Mouse (Mus musculus) adrenal gland, adult 18-20 months (tissue): ENCODE measurements at regions not wholly inside any gene's neighbourhood (a gene's known extent, or its start where the extent isn't known, plus 50 kb on each side); places are given as distances from the start of the nearest gene placed in this dataset.

Source experiments
- DNase-seq, 2 experiments: peaks; one replicate each; pipeline ENCODE4 v3.0.0; 2021 to 2022; ENCODE audit warnings: low spot score in 2 of 2

- no peak for DNase-seq
Measured at GRCm38 (mm10) chr11:45531044-45531626, 320.7 kb upstream of the Clint1 start.

GRCm38 (mm10) chr11:45533402-45534056 lies 318.3 kb upstream of the Clint1 start:
- DNase-seq = no peak

GRCm38 (mm10) chr11:45535501-45536025 lies 316.3 kb upstream of the Clint1 start:
- DNase-seq = no peak

GRCm38 (mm10) chr11:45538011-45538410 lies 313.8 kb upstream of the Clint1 start:
- DNase-seq = no peak

GRCm38 (mm10) chr11:45539459-45539858 lies 312.4 kb upstream of the Clint1 start:
- DNase-seq = peak; percentile 50 to 61

GRCm38 (mm10) chr11:45544531-45544930 lies 307.3 kb upstream of the Clint1 start:
- DNase-seq = no peak

GRCm38 (mm10) chr11:45545896-45546626 lies 305.8 kb upstream of the Clint1 start:
- DNase-seq = no peak

GRCm38 (mm10) chr11:45546861-45547260 lies 305.0 kb upstream of the Clint1 start:
- DNase-seq = no peak

- DNase-seq = no peak
Measured at GRCm38 (mm10) chr11:45550376-45550775, 301.5 kb upstream of the Clint1 start.

GRCm38 (mm10) chr11:45577469-45578154 lies 274.2 kb upstream of the Clint1 start:
- DNase-seq = no peak

- no peak for DNase-seq
Measured at GRCm38 (mm10) chr11:45592335-45592734, 259.5 kb upstream of the Clint1 start.

GRCm38 (mm10) chr11:45592890-45593642 lies 258.8 kb upstream of the Clint1 start:
- DNase-seq = no peak

- no peak for DNase-seq
Measured at GRCm38 (mm10) chr11:45595372-45595771, 256.5 kb upstream of the Clint1 start.

GRCm38 (mm10) chr11:45621824-45622223 lies 230.0 kb upstream of the Clint1 start:
- DNase-seq = no peak

GRCm38 (mm10) chr11:45622701-45623100 lies 229.2 kb upstream of the Clint1 start:
- DNase-seq = no peak

- DNase-seq = no peak
Measured at GRCm38 (mm10) chr11:45624233-45624632, 227.6 kb upstream of the Clint1 start.

GRCm38 (mm10) chr11:45629250-45629649 lies 222.6 kb upstream of the Clint1 start:
- no peak for DNase-seq

GRCm38 (mm10) chr11:45634535-45635235 lies 217.2 kb upstream of the Clint1 start:
- no peak for DNase-seq

- DNase-seq = no peak
Measured at GRCm38 (mm10) chr11:45635896-45636295, 216.0 kb upstream of the Clint1 start.

- no peak for DNase-seq
Measured at GRCm38 (mm10) chr11:45639236-45639635, 212.6 kb upstream of the Clint1 start.
